Mouse (Mus musculus): Measurements from ENCODE around the gene Lbhd2.
A peak's percentile ranks its signal among the peaks of the same experiment; 100 is the strongest.

Lbhd2 gene

GRCm38 (mm10) chr12:111447898-111448760, 41.5 kb downstream of the Lbhd2 start:
- DNase-seq (ENCODE audit: low spot score), result no peak

GRCm38 (mm10) chr12:111448931-111449705, 42.5 kb downstream of the Lbhd2 start:
- peak; percentile 49 for DNase-seq (ENCODE audit: low spot score)

GRCm38 (mm10) chr12:111450359-111450758, 43.8 kb downstream of the Lbhd2 start:
- peak; percentile 45 for DNase-seq (ENCODE audit: low spot score)

GRCm38 (mm10) chr12:111451561-111451960, 45.0 kb downstream of the Lbhd2 start:
- DNase-seq (ENCODE audit: low spot score), result no peak

- DNase-seq (ENCODE audit: low spot score), result no peak
These were observed 47.4 kb downstream of the Lbhd2 start for GRCm38 (mm10) chr12:111454021-111454420.

- DNase-seq (ENCODE audit: low spot score), result no peak
These were observed 48.1 kb downstream of the Lbhd2 start for GRCm38 (mm10) chr12:111454543-111455280.

GRCm38 (mm10) chr12:111455311-111455846, 48.8 kb downstream of the Lbhd2 start:
- DNase-seq (ENCODE audit: low spot score), result no peak

- no peak for DNase-seq (ENCODE audit: low spot score)
These were observed 49.3 kb downstream of the Lbhd2 start for GRCm38 (mm10) chr12:111455860-111456259.

GRCm38 (mm10) chr12:111457742-111458141, 51.1 kb downstream of the Lbhd2 start:
- DNase-seq (ENCODE audit: low spot score), result no peak

All from lung, postnatal 25 days (tissue).